Mouse (Mus musculus) CD4-positive, CD25-positive, alpha-beta regulatory T cell, adult 2 months (primary cell): ENCODE results near the gene Hdgf.

Experiments
- DNase-seq: peaks from one replicate; pipeline ENCODE4 v3.0.0-alpha.2; 2012; ENCODE audit warnings: low read depth, low spot score

The Hdgf gene

DNA sequence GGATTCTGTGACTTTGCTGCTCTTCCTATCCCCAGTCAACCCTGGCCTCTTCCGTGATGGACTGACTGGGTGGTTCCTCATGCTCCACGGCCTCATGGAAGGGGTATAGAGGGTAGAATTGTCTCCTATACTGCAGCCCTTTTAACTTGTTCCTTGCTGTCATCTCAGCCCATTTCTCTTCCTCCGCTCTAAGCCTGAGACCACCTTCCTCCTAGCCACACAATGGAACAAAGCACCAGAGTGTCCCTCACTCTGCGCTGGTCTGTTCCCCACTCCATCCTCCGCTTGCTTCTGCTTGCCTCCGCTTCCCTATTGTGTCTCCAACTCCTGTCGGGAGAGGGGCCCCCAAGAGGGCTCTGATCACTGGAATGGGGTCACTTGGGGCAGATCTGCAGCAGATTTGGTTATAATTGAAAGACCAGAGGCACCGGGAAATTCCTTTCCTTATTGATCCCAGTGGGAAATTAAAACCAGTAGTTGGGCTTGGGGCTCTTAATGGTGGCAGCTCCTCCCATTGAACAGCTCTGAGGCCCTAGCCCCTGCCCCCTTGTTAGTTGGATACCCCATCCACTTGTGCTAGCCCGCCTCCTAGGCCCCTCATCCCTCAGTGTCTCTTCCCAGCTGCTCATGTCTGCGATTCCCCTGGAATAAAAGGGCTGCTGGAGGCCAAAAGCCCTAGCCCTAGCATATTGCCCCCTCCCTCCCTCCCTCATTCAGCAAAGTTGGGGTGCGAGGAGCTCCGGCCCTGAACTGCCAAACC is 39.8 kb downstream of the Hdgf start:
- no peak for DNase-seq

GRCm38 (mm10) chr3:87946541-87946860 is 40.4 kb downstream of the Hdgf start:
- no peak for DNase-seq

DNA sequence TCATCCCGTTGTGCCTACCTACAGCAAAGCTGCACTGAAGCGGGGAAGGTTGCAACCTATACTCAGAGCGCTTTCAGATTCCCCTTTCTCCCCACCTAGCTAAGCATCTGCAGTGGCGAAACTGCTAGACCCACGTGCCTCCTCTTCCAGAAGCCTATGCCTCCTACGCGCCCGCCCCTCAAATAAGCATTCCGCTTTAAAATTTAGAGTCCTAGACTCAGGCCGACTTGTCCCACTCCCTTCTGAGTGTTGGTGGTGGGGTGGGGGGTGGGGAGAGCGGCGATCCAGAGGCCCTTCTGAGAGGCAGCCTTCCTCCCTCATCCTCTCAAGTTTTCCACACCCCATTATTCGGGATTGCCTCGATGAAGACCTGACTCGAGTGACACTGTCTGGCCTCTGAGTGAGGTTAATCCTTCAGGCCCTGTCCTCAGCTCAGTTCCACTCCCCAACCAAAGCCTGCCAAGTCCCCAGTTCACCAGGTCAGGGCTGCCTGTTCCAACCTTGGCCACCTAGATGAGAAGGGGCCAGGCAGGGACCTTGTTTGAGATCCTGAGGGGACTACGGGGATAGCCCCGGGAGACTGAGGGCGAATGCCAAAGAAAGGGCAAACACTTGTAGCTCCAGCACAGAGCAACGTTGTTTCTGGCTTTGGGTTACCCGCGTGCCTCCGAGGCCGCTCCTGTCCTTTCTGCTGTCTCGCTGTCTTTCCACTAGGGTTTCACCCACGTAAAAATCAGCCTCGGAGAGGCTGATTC is 41.1 kb downstream of the Hdgf start:
- DNase-seq, result peak; percentile 44

DNA sequence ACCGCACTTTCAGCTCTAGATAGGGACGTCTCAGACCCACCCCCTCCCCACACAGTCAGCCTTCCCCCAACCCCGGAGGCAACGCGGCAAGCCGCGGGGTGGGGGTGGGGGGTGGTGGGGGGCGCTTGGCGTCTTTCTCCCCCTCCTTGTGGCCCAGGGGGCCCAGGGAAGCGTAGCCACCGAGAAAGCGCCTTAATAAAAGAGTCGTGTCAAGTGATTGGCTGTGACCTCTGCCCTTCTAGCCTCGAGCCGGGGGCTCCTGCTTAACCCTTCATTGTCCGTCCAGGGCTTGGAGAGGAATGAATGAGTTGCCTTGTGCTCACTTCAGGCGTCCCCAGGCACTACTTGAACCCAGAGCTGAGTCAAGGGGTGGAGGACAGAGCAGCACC is 41.7 kb downstream of the Hdgf start:
- DNase-seq, result no peak

DNA sequence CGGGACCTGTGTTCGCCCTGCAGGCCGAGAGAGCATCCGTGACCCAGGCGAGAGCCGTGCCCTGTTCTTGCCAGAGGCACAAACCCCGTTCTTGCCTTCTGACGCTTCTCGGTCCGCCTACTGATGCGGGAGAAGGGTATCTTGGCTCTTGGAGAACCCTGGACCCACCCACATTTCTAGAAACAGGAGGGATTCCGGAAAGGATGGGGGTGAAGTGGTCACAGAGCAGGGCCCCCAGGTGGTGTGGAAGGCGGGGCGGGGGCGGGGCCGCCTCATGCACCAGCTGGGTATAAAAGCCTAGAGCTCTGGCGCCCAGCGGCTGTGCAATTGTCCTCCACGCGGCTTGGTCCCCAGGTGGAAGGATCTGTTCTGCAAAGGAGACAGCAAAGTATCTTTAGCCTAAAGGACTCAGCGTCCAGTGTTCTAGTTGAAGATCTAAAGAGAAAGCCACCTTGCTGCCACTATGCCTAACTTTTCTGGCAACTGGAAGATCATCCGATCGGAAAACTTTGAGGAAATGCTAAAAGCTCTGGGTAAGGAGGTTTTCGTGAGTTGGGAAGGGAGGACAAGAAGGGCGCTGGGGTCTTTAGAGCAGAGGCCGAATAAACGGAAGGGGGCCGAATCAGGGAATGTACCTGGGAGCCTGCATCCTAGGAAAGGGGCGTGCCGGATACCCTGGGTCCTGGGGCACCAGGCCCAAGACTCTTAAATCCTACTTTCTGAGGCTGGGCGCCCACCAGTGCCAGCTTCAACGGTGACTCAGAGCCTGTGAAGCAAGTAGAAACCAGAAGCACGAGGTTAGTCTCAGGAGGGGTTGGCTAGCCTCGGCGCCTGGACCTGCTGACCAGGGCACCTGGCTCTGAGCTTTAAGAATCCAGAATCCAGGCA is 42.5 kb downstream of the Hdgf start, which contains the start of gene Crabp2:
Gene Crabp2 (plus strand): TSS at position 289 of the 888 bp plus-strand sequence.
- peak; percentile 45 for DNase-seq

GRCm38 (mm10) chr3:87949266-87949954 is 43.3 kb downstream of the Hdgf start:
- no peak for DNase-seq

DNA sequence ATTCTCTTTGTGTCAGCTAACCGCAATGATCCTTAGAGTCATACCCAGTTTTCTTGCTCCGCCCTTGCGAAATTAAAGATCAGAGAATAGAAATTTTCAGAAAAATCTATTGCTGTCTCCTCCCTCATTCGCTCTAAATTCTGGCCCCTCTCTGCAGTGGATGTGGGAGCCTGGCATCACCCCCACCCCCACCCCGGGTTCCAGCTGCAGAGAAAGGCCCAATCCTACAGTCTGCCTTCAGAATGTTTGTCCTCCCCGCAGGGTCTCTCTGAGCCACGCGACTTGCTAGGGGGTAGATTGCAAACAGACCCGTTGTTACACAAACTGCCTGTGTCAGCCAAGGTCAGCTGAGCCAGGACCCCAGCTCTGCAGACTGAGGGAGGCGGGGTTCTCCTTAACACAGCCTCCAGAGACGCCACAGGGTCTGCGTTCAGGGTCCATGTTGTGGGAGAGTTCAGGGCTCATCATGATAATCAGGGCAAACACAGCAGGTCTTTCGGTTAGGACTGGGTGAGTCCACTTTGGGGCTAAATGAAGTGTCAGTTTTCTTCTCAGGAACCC is 43.9 kb downstream of the Hdgf start:
- DNase-seq, result no peak

DNA sequence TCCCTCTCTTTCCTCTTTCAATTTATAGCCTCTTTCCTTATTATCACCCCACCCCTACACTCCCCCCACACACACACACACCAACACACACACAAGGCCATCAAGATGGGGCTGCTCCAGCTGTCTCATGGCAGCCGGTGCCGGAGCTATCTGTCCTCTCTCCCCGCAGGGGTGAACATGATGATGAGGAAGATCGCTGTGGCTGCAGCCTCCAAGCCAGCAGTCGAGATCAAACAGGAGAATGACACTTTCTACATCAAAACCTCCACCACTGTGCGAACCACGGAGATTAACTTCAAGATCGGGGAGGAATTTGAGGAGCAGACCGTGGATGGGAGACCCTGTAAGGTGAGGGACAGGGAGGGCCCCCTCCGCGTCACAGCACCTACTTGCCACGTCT is 45.8 kb downstream of the Hdgf start:
- no peak for DNase-seq

- no peak for DNase-seq
Measured at GRCm38 (mm10) chr3:87952440-87952839, 46.3 kb downstream of the Hdgf start.

GRCm38 (mm10) chr3:87958056-87958455 is 51.9 kb downstream of the Hdgf start:
- no peak for DNase-seq

DNA sequence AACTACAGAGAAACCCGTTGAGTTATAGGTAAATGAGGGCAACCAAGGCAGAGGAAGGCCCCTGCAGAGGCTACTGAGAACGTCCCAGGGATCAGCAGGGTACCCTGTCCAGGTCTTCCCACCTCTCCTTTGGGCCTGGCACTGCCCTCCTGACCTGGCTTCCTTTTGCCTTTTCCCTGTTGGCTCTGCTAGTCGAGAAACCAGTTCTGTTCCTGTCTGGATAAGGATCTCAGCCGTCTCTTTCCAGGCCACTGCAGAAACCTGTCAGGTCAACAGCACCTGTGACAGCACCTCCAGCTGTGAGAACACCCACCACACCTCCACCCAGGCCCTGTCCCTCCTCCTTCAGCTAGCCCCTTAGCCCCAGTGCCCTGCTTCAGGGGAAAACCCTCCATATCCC is 52.4 kb downstream of the Hdgf start:
- no peak for DNase-seq

DNA sequence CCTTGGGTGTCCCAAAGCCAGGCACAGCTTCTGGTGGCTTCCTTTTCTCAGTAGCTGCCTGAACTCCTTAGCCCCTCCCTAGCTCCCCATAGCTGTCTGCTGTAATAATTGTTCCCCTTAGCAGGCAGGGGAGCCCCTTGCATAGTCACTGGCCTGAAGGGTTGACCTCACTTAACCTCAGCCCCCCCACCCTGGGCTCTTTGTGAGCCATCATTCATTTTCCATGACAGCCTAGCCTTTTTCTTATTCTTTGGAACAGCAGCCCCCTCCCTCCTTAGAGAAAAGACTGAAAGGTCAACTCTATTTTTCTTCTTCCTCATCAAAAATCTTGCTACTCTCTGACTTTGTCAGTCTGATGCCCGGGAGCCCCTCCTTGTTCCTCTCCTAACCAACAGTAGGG is 52.8 kb downstream of the Hdgf start:
- DNase-seq, result no peak

DNA sequence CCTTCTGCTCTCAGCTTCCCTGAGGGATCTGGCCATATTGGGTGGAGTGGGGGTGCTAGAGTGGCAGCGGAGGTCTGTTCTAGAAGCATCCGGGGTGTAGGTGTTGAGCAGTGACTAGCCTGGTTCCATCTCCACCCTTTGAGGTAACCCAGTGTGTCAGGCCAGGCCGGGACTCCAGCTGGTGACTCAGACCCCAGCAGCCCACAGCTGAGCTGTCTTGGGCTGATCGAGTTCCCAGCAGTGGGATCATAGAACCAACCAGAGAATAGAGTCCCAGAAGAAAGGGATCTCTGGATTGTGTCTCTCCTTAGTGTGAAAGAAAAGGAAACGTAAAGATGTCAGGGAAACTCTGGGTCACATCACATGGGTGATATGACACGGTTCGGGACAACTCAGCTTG is 53.2 kb downstream of the Hdgf start:
- no peak for DNase-seq

GRCm38 (mm10) chr3:87960191-87960585 is 54.1 kb downstream of the Hdgf start:
- no peak for DNase-seq

GRCm38 (mm10) chr3:87960586-87961191 is 54.6 kb downstream of the Hdgf start:
- DNase-seq, result peak; percentile 85
